Mouse (Mus musculus): ENCODE results near the gene Ly6g6c. TPM values are rescaled to one million over a fixed set of nuclear protein-coding genes. Genes with fewer than 3 reads are reported as not detected.

Gene Ly6g6c
- total RNA-seq, 2 experiments from 2014 or later, result not detected

GRCm38 (mm10) chr17:35050126-35050750 is 14.9 kb upstream of the Ly6g6c start:
- no peak for DNase-seq (ENCODE audit: low spot score in 2 of 2)
- intact Hi-C loops (cut with DNase I), result no loop called here

- intact Hi-C loops (cut with DNase I), result no loop called here
- DNase-seq (ENCODE audit: low spot score in 2 of 2), result no peak
Observed at GRCm38 (mm10) chr17:35051156-35052086, 13.8 kb upstream of the Ly6g6c start.

DNA sequence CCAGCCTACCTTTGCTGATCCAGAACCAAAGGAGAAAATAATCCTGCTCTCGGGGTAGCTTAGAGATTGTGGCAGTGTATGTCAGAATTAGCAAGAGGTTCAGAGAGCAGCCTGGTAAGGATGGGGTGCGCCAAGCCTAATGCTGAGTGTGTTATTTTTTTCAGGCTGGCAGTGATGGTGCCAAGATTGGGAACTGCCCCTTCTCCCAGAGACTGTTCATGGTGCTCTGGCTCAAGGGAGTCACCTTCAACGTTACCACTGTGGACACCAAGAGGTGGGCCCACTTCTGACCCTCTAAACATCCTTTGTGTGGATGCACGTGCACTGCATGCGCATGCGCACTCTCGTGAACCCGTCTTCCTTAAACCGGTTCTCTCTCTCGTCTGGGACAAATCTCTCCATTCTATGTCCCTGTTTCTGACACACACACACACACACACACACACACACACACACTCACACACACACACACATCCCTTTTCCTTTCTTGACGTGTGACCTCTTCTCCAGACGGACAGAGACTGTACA is 12.9 kb upstream of the Ly6g6c start:
- no peak for DNase-seq (ENCODE audit: low spot score in 2 of 2)
- intact Hi-C loops (cut with DNase I), result no loop called here

DNA sequence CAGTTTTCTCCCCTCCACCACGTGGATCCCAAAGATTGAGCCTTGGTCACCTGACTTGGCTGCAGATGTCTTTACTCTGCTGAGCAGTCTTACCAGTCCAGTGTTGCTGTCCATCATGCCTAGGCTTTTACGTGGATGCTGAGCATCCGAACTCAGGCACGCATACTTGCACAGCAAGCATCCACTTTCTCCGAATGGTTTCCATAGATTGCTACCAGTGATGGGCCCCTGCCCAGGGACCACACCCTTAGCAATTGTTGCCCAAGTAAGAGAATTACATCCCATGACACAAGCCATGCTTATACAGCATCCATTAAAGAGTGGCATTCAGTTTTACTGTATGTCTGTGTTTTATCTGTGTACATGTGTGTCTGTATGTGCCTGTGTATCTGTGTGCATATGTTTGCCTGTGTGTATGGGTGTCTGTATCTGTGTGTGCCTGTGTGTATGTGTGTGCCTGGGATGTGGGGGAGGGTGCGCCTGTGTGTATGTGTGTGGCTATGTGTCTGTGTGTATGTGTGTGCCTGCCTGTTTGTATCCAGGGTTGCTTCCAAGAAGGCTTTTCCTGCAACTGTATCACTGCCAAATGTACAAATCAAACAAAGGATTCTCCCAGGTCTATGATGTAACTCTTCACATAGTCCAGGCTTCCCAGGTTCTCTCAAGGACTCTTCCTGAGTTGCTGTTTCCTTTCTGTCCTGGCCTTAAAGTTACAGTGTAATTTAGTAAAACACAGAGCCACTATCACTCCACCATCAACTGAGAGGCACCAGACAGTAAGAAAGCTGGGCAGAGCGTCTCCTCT is 9.3 kb upstream of the Ly6g6c start:
- intact Hi-C loops (cut with DNase I), result no loop called here
- no peak for DNase-seq (ENCODE audit: low spot score in 2 of 2)

DNA sequence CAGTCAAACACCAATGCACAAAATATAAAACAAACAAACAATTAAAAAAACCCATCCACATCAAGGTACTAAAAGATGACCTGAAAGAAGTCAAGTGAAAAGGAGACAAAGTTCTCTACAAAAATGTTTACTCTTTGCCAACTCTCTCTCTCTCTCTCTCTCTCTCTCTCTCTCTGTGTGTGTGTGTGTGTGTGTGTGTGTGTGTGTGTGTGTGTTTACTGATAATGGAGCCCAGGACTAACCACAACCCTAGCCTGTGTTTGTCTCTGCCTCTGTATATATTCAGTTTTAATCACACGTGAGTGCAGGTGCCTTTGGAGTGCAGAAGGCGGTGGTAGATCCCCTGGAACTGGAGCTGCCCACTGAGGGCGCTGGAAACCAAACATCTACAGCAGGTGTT is 8.1 kb upstream of the Ly6g6c start:
- intact Hi-C loops (cut with DNase I), result no loop called here
- DNase-seq (ENCODE audit: low spot score in 2 of 2), result no peak

DNA sequence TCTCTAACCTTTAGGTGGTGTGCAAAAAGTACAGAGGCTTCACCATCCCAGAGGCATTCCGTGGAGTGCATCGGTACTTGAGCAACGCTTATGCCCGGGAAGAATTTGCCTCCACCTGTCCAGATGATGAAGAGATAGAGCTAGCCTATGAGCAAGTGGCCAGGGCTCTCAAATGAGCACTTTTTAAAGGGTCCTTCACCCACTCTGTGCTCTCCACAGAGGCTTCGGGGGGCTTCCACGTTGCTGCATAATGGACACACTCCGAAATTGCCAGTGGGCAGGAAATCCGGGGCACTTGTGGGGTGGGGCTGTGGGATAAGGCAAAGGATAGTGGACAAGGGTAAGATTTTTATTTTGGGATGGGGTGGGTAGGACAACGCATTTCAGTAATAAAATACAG is 6.9 kb upstream of the Ly6g6c start:
- intact Hi-C loops (cut with DNase I), result loop anchor here (2.0 kb wide), 1 partner anchor 38 kb away; no protein-coding TSS in a partner anchor
- DNase-seq (ENCODE audit: low spot score in 2 of 2), result no peak

GRCm38 (mm10) chr17:35058911-35059892 is 6.0 kb upstream of the Ly6g6c start, which contains the start of gene Ddah2:
Gene Ddah2, plus strand, starts transcription at chr17:35059035.
- intact Hi-C loops (cut with DNase I), result loop anchor here (2.0 kb wide), 1 partner anchor 38 kb away; no protein-coding TSS in a partner anchor

GRCm38 (mm10) chr17:35060071-35060470 is 5.1 kb upstream of the Ly6g6c start:
- intact Hi-C loops (cut with DNase I), result no loop called here
- no peak for DNase-seq (ENCODE audit: low spot score in 2 of 2)

More at GRCm38 (mm10) chr17:35058911-35059892, 6.0 kb upstream of the Ly6g6c start, which contains the start of gene Ddah2:
- peak; percentile 55 to 62 for DNase-seq (ENCODE audit: low spot score in 2 of 2)

- intact Hi-C loops (cut with DNase I), result no loop called here
- DNase-seq (ENCODE audit: low spot score in 2 of 2), result no peak
Observed at GRCm38 (mm10) chr17:35060737-35061297, 4.4 kb upstream of the Ly6g6c start.

DNA sequence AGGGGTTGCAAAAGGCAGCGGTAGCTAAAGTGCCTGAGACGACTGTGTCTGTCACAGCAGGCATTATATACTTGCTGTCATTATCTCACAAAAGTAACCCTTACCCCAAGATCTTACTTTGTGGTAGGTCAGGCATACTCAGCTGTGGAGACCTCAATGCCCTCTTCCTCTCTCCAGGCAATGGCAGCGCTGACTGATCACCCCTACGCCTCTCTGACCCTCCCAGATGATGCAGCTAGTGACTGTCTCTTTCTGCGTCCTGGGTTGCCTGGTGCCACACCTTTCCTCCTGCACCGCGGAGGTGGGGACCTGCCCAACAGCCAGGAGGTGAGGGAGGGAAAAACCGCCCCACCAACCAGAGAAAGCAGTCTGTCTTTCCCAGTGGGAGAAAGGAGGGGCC is 3.9 kb upstream of the Ly6g6c start:
- intact Hi-C loops (cut with DNase I), result no loop called here
- DNase-seq (ENCODE audit: low spot score in 2 of 2), result no peak

DNA sequence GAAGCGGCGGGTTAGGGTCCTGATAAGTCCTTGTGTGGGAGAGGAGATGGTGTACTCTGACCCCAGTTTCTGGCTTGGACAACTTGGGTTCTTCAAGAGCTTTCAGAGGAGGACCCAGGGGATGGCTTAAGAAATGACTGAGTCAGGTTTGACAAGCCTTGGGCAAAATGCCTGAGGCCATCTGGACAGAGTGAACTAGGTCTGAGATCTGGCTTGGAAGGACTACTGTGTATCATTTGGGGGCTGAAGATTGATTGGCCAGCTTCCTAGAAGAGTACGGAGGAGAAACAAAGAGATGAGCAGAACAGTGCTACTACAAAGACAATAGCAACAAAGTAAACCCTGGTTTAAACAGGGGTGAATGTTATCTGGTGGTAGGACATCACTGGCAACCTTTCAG is 1.7 kb upstream of the Ly6g6c start:
- intact Hi-C loops (cut with DNase I), result no loop called here

GRCm38 (mm10) chr17:35064378-35064877 is 760 bp upstream of the Ly6g6c start:
- DNase-seq (ENCODE audit: low spot score in 2 of 2), result no peak
- intact Hi-C loops (cut with DNase I), result no loop called here

More for the DNA sequence above, 1.7 kb upstream of the Ly6g6c start:
- no peak for DNase-seq (ENCODE audit: low spot score in 2 of 2)

DNA sequence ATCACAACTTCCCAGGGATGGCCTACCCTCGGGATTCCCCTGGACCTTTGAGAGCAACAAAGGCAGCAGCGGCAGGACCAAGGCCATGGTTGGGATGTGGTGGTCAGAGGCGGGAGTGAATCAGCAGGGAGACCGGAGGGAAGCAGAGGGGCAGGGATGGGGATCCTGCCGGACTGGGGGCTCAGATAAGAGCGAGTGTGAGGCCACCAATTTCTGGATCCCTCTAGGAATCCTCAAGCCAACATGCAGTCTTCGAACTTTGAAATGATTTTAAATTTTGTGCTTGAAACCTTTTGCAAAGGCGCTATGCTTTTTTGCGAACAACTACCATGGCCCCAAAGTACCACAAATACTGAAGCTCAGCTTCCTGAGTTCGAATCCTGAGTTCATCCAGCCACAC is 896 bp downstream of the Ly6g6c start, which contains the start of gene Mpig6b:
TSS of gene Mpig6b (minus strand) at position 101 of the 400 bp plus-strand sequence.
- intact Hi-C loops (cut with DNase I), result no loop called here
- no peak for DNase-seq (ENCODE audit: low spot score in 2 of 2)

DNA sequence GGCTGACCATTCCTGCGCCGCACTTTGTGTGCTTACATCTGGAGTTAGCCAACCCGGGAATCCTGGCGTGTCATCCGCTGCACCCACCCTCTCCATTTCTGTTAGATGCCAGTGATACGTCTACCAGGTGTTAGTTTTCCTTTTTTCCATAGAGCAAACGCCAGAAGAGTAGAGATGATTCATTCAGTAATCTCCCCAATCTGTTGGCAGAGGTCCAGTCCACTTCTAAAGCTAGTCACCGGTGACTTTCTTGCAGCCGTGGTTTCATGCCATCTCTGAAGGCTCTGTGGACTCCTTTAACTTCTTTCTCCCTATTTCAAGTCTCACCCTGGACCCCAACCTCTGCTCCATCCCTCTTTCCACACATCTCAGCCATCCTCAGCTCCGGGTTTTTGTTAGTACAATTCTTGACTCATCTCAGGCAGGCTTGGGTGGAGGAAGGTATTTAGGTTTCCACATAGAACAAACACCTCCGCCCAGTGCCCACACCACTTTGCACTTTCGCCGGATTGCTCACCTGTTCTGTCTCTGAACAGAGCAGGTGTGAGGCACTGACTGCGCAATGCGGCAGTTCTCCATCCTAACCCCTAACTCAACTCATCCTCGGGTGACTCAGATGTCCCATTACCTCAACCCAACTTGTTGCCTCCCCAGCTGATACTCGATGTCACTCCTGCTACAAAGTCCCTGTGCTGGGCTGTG is 3.2 kb downstream of the Ly6g6c start:
- no peak for DNase-seq (ENCODE audit: low spot score in 2 of 2)

DNA sequence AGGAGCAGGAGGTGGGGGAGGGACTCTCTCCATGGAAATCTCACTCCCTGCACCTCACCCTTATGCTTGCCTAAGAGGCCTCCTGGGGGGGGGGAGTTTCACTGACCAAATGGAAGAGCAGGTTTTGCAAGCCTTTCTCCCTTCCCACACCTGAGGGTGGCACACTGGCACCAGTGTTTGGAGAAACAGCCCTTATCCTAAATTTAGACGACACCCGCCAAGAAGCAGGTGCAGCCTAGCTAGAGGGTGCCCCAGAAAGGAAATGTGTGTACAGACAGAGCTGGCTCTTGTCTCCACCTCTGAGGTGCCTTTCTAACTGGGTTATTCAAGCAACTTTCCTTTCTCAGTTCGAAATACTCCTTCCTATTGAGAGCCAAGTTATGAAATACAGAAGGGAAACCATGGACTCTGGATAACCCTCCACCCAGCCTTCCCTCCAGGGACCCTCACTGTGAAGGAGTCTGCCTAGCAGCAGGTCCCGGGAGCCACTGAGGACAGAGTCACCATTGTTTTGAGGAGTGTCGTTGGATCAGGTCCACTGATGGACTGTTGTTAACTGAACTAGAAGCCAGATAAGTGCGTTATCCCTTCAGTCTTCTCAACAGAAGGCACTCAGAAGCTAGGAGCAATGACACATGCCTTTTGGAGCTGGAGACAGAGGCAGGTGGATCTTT is 5.5 kb downstream of the Ly6g6c start:
- DNase-seq (ENCODE audit: low spot score in 2 of 2), result no peak
- intact Hi-C loops (cut with DNase I), result no loop called here

More for the DNA sequence above, 3.2 kb downstream of the Ly6g6c start:
- intact Hi-C loops (cut with DNase I), result no loop called here

DNA sequence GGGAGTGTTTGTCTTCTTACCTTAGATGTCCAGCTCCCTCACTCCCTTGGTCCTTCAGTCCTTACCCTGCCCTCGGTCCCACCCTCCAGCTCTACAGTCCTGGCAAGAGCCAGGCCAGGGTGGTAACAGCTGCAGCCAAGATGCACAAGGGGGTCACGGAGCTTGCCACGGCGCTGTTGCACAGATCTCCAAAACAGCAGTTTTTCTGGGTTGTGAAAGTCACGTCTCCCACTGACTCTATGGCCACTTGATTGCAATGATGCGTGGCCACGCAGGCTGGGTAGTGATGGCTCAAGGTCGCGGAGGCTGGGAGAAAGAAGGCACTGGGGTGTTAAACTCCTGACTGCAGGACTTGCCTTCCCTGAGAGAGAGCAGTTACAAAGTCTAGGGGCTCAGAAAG is 6.3 kb downstream of the Ly6g6c start:
- intact Hi-C loops (cut with DNase I), result no loop called here

GRCm38 (mm10) chr17:35074097-35074496 is 8.9 kb downstream of the Ly6g6c start:
- DNase-seq (ENCODE audit: low spot score in 2 of 2), result no peak
- intact Hi-C loops (cut with DNase I), result no loop called here

More for the DNA sequence above, 6.3 kb downstream of the Ly6g6c start:
- no peak for DNase-seq (ENCODE audit: low spot score in 2 of 2)
